In the genomic region with DNA sequence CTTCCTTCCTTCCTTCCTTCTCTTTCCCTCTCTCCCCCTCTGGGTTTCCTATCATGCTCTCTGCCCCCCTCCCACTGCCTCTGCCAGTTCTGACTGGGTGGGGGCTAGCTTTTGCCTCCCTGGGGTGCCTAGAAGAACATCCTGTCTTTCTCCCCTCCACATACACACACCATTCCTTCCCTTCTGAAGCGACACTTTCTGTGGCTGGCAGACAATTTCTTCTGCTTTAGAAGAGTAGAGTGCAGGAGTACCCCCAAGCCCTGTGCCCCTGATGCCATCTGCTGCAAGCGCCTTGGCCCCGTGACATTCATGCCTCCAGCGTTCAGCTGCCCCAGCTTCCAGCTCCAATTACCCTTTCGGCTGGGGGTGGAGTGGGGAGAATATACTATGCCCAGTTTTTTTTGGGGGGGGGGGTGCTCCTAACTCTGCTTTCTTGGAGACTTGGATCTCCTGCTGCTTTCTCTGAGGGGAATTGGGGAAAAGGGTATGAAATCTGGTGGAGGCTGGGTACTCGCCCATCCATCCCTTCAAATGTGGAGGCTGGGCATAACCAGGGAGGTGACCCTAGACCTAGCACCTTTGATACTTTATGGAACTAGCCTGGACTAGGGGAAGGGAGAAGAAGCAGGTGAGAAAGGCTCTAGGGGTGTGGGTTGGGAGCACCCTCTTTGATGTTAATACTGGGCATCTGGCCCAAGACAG, we compare ENCODE assay signal across 8 mouse cellular contexts. TPM values are rescaled to one million over a fixed set of nuclear protein-coding genes. Genes with fewer than 3 reads are reported as not detected.
DNase-seq lines count a peak whose midpoint lies in the region; ATAC-seq and TF ChIP-seq lines count a peak whose summit lies in the region.

No protein-coding gene starts in this region.

- no peaks in the 10 kb centered on the region for H3K27me3 ChIP-seq in lung, embryonic 14.5 days (ENCODE audit: insufficient read depth, low read length)
- no peaks in the 10 kb centered on the region for H3K27me3 ChIP-seq in forebrain, embryonic 11.5 days (ENCODE audit: control insufficient read depth, insufficient read depth, low read length)
- no peaks in the 10 kb centered on the region for H3K27me3 ChIP-seq in intestine, embryonic 14.5 days (replicated peaks; ENCODE audit: control insufficient read depth, insufficient read depth, low read length)
- H3K27me3 ChIP-seq in neural tube, embryonic 12.5 days (replicated peaks): no peaks in the 10 kb centered on the region

- no peaks in the 10 kb centered on the region for H3K9me3 ChIP-seq in lung, embryonic 14.5 days (ENCODE audit: low read depth, low read length)
- H3K9me3 ChIP-seq in forebrain, embryonic 11.5 days (ENCODE audit: control insufficient read depth, low read length): no peaks in the 10 kb centered on the region
- H3K9me3 ChIP-seq in intestine, embryonic 14.5 days (ENCODE audit: control insufficient read depth, low read length): no peaks in the 10 kb centered on the region
- no peaks in the 10 kb centered on the region for H3K9me3 ChIP-seq in neural tube, embryonic 12.5 days

- peak overlapping the region; percentile 87 for H3K27ac ChIP-seq in lung, embryonic 14.5 days (ENCODE audit: low read depth)
- peak overlapping the region; percentile 74 for H3K27ac ChIP-seq in forebrain, embryonic 11.5 days (ENCODE audit: low read depth, low read length)
- peak overlapping the region; percentile 73 for H3K27ac ChIP-seq in intestine, embryonic 14.5 days (ENCODE audit: low read depth)
- peak overlapping the region; percentile 83 for H3K27ac ChIP-seq in neural tube, embryonic 12.5 days

- H3K36me3 ChIP-seq in lung, embryonic 14.5 days (ENCODE audit: insufficient read depth): no peaks in the 10 kb centered on the region
- H3K36me3 ChIP-seq in forebrain, embryonic 11.5 days (ENCODE audit: control insufficient read depth, insufficient read depth, low read length): no peaks in the 10 kb centered on the region
- H3K36me3 ChIP-seq in intestine, embryonic 14.5 days (ENCODE audit: control insufficient read depth, insufficient read depth, low read length): no peaks in the 10 kb centered on the region; the same call in 1 of the 2 replicates
- no peaks in the 10 kb centered on the region for H3K36me3 ChIP-seq in neural tube, embryonic 12.5 days

- H3K4me2 ChIP-seq in lung, embryonic 14.5 days: peak overlapping the region; percentile 37
- H3K4me2 ChIP-seq in forebrain, embryonic 11.5 days (ENCODE audit: low read depth, low read length, severe bottlenecking): peak overlapping the region; percentile 37; the same call in 1 of the 2 replicates
- peak overlapping the region; percentile 39 for H3K4me2 ChIP-seq in intestine, embryonic 14.5 days (ENCODE audit: low read length)
- peak overlapping the region; percentile 77 for H3K4me2 ChIP-seq in neural tube, embryonic 12.5 days (replicated peaks)

- H3K9ac ChIP-seq in lung, embryonic 14.5 days: no peak overlapping the region
- H3K9ac ChIP-seq in forebrain, embryonic 11.5 days (ENCODE audit: low read length): peak overlapping the region; percentile 47
- H3K9ac ChIP-seq in intestine, embryonic 14.5 days (ENCODE audit: low read length): 0 out of 2 replicates have a peak overlapping the region, but pooled peaks have one; percentile 23
- peak overlapping the region; percentile 36 for H3K9ac ChIP-seq in neural tube, embryonic 12.5 days

- no peak for ATAC-seq in lung, embryonic 14.5 days (ENCODE audit: insufficient read depth)
- ATAC-seq in forebrain, embryonic 11.5 days (replicated peaks; ENCODE audit: low FRiP score): no peak
- ATAC-seq in intestine, embryonic 14.5 days (replicated peaks; ENCODE audit: low FRiP score, low TSS enrichment, low read depth): no peak
- no peak for ATAC-seq in neural tube, embryonic 12.5 days (ENCODE audit: low FRiP score, low read depth)

- no peak for TF ChIP-seq CTCF in lung, embryonic 14.5 days (IDR thresholded peaks at IDR 0.05; ENCODE audit: low read depth)

- H3K4me3 ChIP-seq in lung, embryonic 14.5 days (ENCODE audit: low read depth, low read length): peak overlapping the region; percentile 1; the same call in 1 of the 2 replicates
- no peak overlapping the region for H3K4me3 ChIP-seq in forebrain, embryonic 11.5 days (ENCODE audit: low read depth, low read length)
- H3K4me3 ChIP-seq in intestine, embryonic 14.5 days (ENCODE audit: low read depth, low read length): peak overlapping the region; percentile 16
- peak overlapping the region; percentile 15; the same call in 1 of the 2 replicates for H3K4me3 ChIP-seq in neural tube, embryonic 12.5 days

- H3K4me1 ChIP-seq in lung, embryonic 14.5 days (ENCODE audit: insufficient read depth): peaks cover 93% of the 10 kb centered on the region
- peaks cover 72% of the 10 kb centered on the region for H3K4me1 ChIP-seq in forebrain, embryonic 11.5 days (replicated peaks; ENCODE audit: control insufficient read depth, insufficient read depth, low read length)
- peaks cover 97% of the 10 kb centered on the region for H3K4me1 ChIP-seq in intestine, embryonic 14.5 days (replicated peaks; ENCODE audit: control insufficient read depth, insufficient read depth, low read length)
- peaks cover 100% of the 10 kb centered on the region for H3K4me1 ChIP-seq in neural tube, embryonic 12.5 days

- 32% methylated on average over 6 of the region's 6 CpGs for WGBS in lung, embryonic 14.5 days
- 29% methylated on average over 6 of the region's 6 CpGs for WGBS in forebrain, embryonic 11.5 days
- 26% methylated on average over 6 of the region's 6 CpGs for WGBS in intestine, embryonic 14.5 days
- 23% methylated on average over 6 of the region's 6 CpGs for WGBS in neural tube, embryonic 12.5 days

- no peak for DNase-seq in lung, embryonic 14.5 days
- no peak for DNase-seq in lung, postnatal 14 days
- DNase-seq in cerebellum, adult 11-12 months: peak; percentile 77
- no peak for DNase-seq in forebrain, embryonic 11.5 days (ENCODE audit: low spot score)
- no peak for DNase-seq in intestine, embryonic 14.5 days (ENCODE audit: low spot score)
- DNase-seq in ovary, postnatal 36 days (ENCODE audit: low spot score): no peak
- DNase-seq in frontal cortex, postnatal 25 days (ENCODE audit: low spot score in 2 of 2): no peak

RNA-seq across cellular contexts. Expression of a gene that starts 7.5 kb away (rescaled TPM):
- polyA plus RNA-seq in lung, embryonic 14.5 days (2014; fragmentation: Nextera tagmentation; extraction: Ambion mirVana): 46.8 and 47.1 TPM in 2 replicates
- 35.9 and 36.9 TPM in 2 replicates for polyA plus RNA-seq in forebrain, embryonic 11.5 days (2014; fragmentation: Nextera tagmentation; extraction: Ambion mirVana)
- polyA plus RNA-seq in intestine, embryonic 14.5 days (2014; fragmentation: Nextera tagmentation; extraction: Ambion mirVana): 60.7 and 63.8 TPM in 2 replicates
- 56.9 and 67.0 TPM in 2 replicates for polyA plus RNA-seq in neural tube, embryonic 12.5 days (2016; fragmentation: Nextera tagmentation; extraction: Ambion mirVana)

RNA-seq across cellular contexts. Expression of a gene that starts 18.7 kb away (rescaled TPM):
- polyA plus RNA-seq in lung, embryonic 14.5 days (2014; fragmentation: Nextera tagmentation; extraction: Ambion mirVana): 53.0 and 53.5 TPM in 2 replicates
- 75.9 and 76.6 TPM in 2 replicates for polyA plus RNA-seq in forebrain, embryonic 11.5 days (2014; fragmentation: Nextera tagmentation; extraction: Ambion mirVana)
- 43.0 and 48.0 TPM in 2 replicates for polyA plus RNA-seq in intestine, embryonic 14.5 days (2014; fragmentation: Nextera tagmentation; extraction: Ambion mirVana)
- polyA plus RNA-seq in neural tube, embryonic 12.5 days (2016; fragmentation: Nextera tagmentation; extraction: Ambion mirVana): 78.7 and 80.0 TPM in 2 replicates

RNA-seq across cellular contexts. Expression of a gene that starts 27.2 kb away (rescaled TPM):
- polyA plus RNA-seq in lung, embryonic 14.5 days (2014; fragmentation: Nextera tagmentation; extraction: Ambion mirVana): 1.4 and 1.7 TPM in 2 replicates
- polyA plus RNA-seq in forebrain, embryonic 11.5 days (2014; fragmentation: Nextera tagmentation; extraction: Ambion mirVana): 1.0 and 1.6 TPM in 2 replicates
- polyA plus RNA-seq in intestine, embryonic 14.5 days (2014; fragmentation: Nextera tagmentation; extraction: Ambion mirVana): 2.5 and 2.8 TPM in 2 replicates
- 1.5 and 2.1 TPM in 2 replicates for polyA plus RNA-seq in neural tube, embryonic 12.5 days (2016; fragmentation: Nextera tagmentation; extraction: Ambion mirVana)

RNA-seq across cellular contexts. Expression of a gene that starts 46.9 kb away (rescaled TPM):
- not detected in 2 replicates for polyA plus RNA-seq in lung, embryonic 14.5 days (2014; fragmentation: Nextera tagmentation; extraction: Ambion mirVana)
- not detected in 2 replicates for polyA plus RNA-seq in forebrain, embryonic 11.5 days (2014; fragmentation: Nextera tagmentation; extraction: Ambion mirVana)
- not detected in 2 replicates for polyA plus RNA-seq in intestine, embryonic 14.5 days (2014; fragmentation: Nextera tagmentation; extraction: Ambion mirVana)
- polyA plus RNA-seq in neural tube, embryonic 12.5 days (2016; fragmentation: Nextera tagmentation; extraction: Ambion mirVana): not detected in 2 replicates

RNA-seq across cellular contexts. Expression of a gene that starts 47.4 kb away (rescaled TPM):
- 16.2 and 16.3 TPM in 2 replicates for polyA plus RNA-seq in lung, embryonic 14.5 days (2014; fragmentation: Nextera tagmentation; extraction: Ambion mirVana)
- polyA plus RNA-seq in forebrain, embryonic 11.5 days (2014; fragmentation: Nextera tagmentation; extraction: Ambion mirVana): 24.0 and 28.4 TPM in 2 replicates
- polyA plus RNA-seq in intestine, embryonic 14.5 days (2014; fragmentation: Nextera tagmentation; extraction: Ambion mirVana): 17.5 and 19.1 TPM in 2 replicates
- polyA plus RNA-seq in neural tube, embryonic 12.5 days (2016; fragmentation: Nextera tagmentation; extraction: Ambion mirVana): 37.0 and 40.8 TPM in 2 replicates
